Mouse (Mus musculus): ENCODE measurements around the gene Ssr1. TPM values are rescaled to one million over a fixed set of nuclear protein-coding genes. Genes with fewer than 3 reads are reported as not detected.

Ssr1 gene
- polyA plus RNA-seq, 1 experiment: 70.7 TPM

- Histone ChIP-seq H3K79me2 (ENCODE audit: control insufficient read depth, insufficient read depth) (no peaks in the 10 kb centered on the region), H3K4me3 (ENCODE audit: insufficient read depth, poor library complexity, severe bottlenecking) (no peak overlapping the region), H3ac (ENCODE audit: control insufficient read depth, insufficient read length, low read depth) (no peak overlapping the region), H3K79me3 (ENCODE audit: low read depth) (no peaks in the 10 kb centered on the region), H3K27me3 (ENCODE audit: control insufficient read depth, insufficient read depth, insufficient read length) (no peaks in the 10 kb centered on the region), H3K36me3 (ENCODE audit: control insufficient read depth, insufficient read depth) (no peaks in the 10 kb centered on the region)
- no peak for TF ChIP-seq MYOD1 (IDR thresholded peaks at IDR 0.05; ENCODE audit: control insufficient read depth, insufficient read length, low read depth)
- TF ChIP-seq MAX (IDR thresholded peaks at IDR 0.05): no peak
- TF ChIP-seq CTCF (IDR thresholded peaks at IDR 0.05; ENCODE audit: control insufficient read depth, insufficient read depth, insufficient read length): no peak
- TF ChIP-seq FOSL1 (IDR thresholded peaks at IDR 0.05; ENCODE audit: insufficient read depth, low read length, poor library complexity, severe bottlenecking): no peak
- TF ChIP-seq MYOG (IDR thresholded peaks at IDR 0.05; ENCODE audit: control insufficient read depth, extremely low read depth, insufficient read length): no peak
- no peak for TF ChIP-seq USF1 (IDR thresholded peaks at IDR 0.05; ENCODE audit: low read depth)
- TF ChIP-seq CEBPB (IDR thresholded peaks at IDR 0.05; ENCODE audit: low read depth): no peak
Observed at GRCm38 (mm10) chr13:38009721-38010408, 15.8 kb upstream of the Ssr1 start.

GRCm38 (mm10) chr13:38007972-38008371, 14.0 kb upstream of the Ssr1 start:
- no peak for TF ChIP-seq USF1 (IDR thresholded peaks at IDR 0.05; ENCODE audit: low read depth)
- no peak for TF ChIP-seq CEBPB (IDR thresholded peaks at IDR 0.05; ENCODE audit: low read depth)
- TF ChIP-seq MYOG (IDR thresholded peaks at IDR 0.05; ENCODE audit: control insufficient read depth, extremely low read depth, insufficient read length): no peak
- no peak for TF ChIP-seq FOSL1 (IDR thresholded peaks at IDR 0.05; ENCODE audit: insufficient read depth, low read length, poor library complexity, severe bottlenecking)
- TF ChIP-seq MYOD1 (IDR thresholded peaks at IDR 0.05; ENCODE audit: control insufficient read depth, insufficient read length, low read depth): no peak
- H3K4me3 ChIP-seq (ENCODE audit: insufficient read depth, poor library complexity, severe bottlenecking): no peak overlapping the region
- no peaks in the 10 kb centered on the region for H3K36me3 ChIP-seq (ENCODE audit: control insufficient read depth, insufficient read depth)
- no peaks in the 10 kb centered on the region for H3K79me3 ChIP-seq (ENCODE audit: low read depth)
- H3K27me3 ChIP-seq (ENCODE audit: control insufficient read depth, insufficient read depth, insufficient read length): no peaks in the 10 kb centered on the region
- H3K79me2 ChIP-seq (ENCODE audit: control insufficient read depth, insufficient read depth): no peaks in the 10 kb centered on the region
- no peak overlapping the region for H3ac ChIP-seq (ENCODE audit: control insufficient read depth, insufficient read length, low read depth)

- Histone ChIP-seq H3K4me3 (ENCODE audit: insufficient read depth, poor library complexity, severe bottlenecking) (no peak overlapping the region), H3K79me3 (ENCODE audit: low read depth) (no peaks in the 10 kb centered on the region), H3K27me3 (ENCODE audit: control insufficient read depth, insufficient read depth, insufficient read length) (peaks cover 24% of the 10 kb centered on the region), H3ac (ENCODE audit: control insufficient read depth, insufficient read length, low read depth) (no peak overlapping the region), H3K36me3 (ENCODE audit: control insufficient read depth, insufficient read depth) (no peaks in the 10 kb centered on the region), H3K79me2 (ENCODE audit: control insufficient read depth, insufficient read depth) (no peaks in the 10 kb centered on the region)
- TF ChIP-seq USF1 (IDR thresholded peaks at IDR 0.05; ENCODE audit: low read depth) (peak; percentile 62), CEBPB (IDR thresholded peaks at IDR 0.05; ENCODE audit: low read depth) (no peak)
Observed at GRCm38 (mm10) chr13:38002461-38002860, 8.4 kb upstream of the Ssr1 start.

GRCm38 (mm10) chr13:37999713-38000112, 5.7 kb upstream of the Ssr1 start:
- Histone ChIP-seq H3K36me3 (ENCODE audit: control insufficient read depth, insufficient read depth) (no peaks in the 10 kb centered on the region), H3K4me3 (ENCODE audit: insufficient read depth, poor library complexity, severe bottlenecking) (no peak overlapping the region), H3K79me3 (ENCODE audit: low read depth) (no peaks in the 10 kb centered on the region), H3K27me3 (ENCODE audit: control insufficient read depth, insufficient read depth, insufficient read length) (peaks cover 24% of the 10 kb centered on the region), H3ac (ENCODE audit: control insufficient read depth, insufficient read length, low read depth) (no peak overlapping the region), H3K79me2 (ENCODE audit: control insufficient read depth, insufficient read depth) (no peaks in the 10 kb centered on the region)
- TF ChIP-seq CTCF (IDR thresholded peaks at IDR 0.05; ENCODE audit: control insufficient read depth, insufficient read depth, insufficient read length) (no peak), MAX (IDR thresholded peaks at IDR 0.05) (no peak), MYOG (IDR thresholded peaks at IDR 0.05; ENCODE audit: control insufficient read depth, extremely low read depth, insufficient read length) (no peak), CEBPB (IDR thresholded peaks at IDR 0.05; ENCODE audit: low read depth) (no peak), MYOD1 (IDR thresholded peaks at IDR 0.05; ENCODE audit: control insufficient read depth, insufficient read length, low read depth) (no peak), FOSL1 (IDR thresholded peaks at IDR 0.05; ENCODE audit: insufficient read depth, low read length, poor library complexity, severe bottlenecking) (no peak), USF1 (IDR thresholded peaks at IDR 0.05; ENCODE audit: low read depth) (no peak)

GRCm38 (mm10) chr13:37994405-37994749, 360 bp upstream of the Ssr1 start:
- TF ChIP-seq MYOD1 (IDR thresholded peaks at IDR 0.05; ENCODE audit: control insufficient read depth, insufficient read length, low read depth): no peak
- TF ChIP-seq CEBPB (IDR thresholded peaks at IDR 0.05; ENCODE audit: low read depth): no peak
- TF ChIP-seq CTCF (IDR thresholded peaks at IDR 0.05; ENCODE audit: control insufficient read depth, insufficient read depth, insufficient read length): no peak
- no peak for TF ChIP-seq MAX (IDR thresholded peaks at IDR 0.05)
- TF ChIP-seq USF1 (IDR thresholded peaks at IDR 0.05; ENCODE audit: low read depth): no peak
- TF ChIP-seq MYOG (IDR thresholded peaks at IDR 0.05; ENCODE audit: control insufficient read depth, extremely low read depth, insufficient read length): no peak
- TF ChIP-seq FOSL1 (IDR thresholded peaks at IDR 0.05; ENCODE audit: insufficient read depth, low read length, poor library complexity, severe bottlenecking): no peak
- H3K36me3 ChIP-seq (ENCODE audit: control insufficient read depth, insufficient read depth): peaks cover 23% of the 10 kb centered on the region
- H3K79me2 ChIP-seq (ENCODE audit: control insufficient read depth, insufficient read depth): peaks cover 46% of the 10 kb centered on the region
- peaks cover 5% of the 10 kb centered on the region for H3K27me3 ChIP-seq (ENCODE audit: control insufficient read depth, insufficient read depth, insufficient read length)
- no peak overlapping the region for H3K4me3 ChIP-seq (ENCODE audit: insufficient read depth, poor library complexity, severe bottlenecking)
- peak overlapping the region; percentile 30 for H3ac ChIP-seq (ENCODE audit: control insufficient read depth, insufficient read length, low read depth)
- H3K79me3 ChIP-seq (ENCODE audit: low read depth): peaks cover 38% of the 10 kb centered on the region

GRCm38 (mm10) chr13:37993376-37993703, 677 bp downstream of the Ssr1 start:
- Histone ChIP-seq H3K27me3 (ENCODE audit: control insufficient read depth, insufficient read depth, insufficient read length) (peaks cover 4% of the 10 kb centered on the region), H3K79me2 (ENCODE audit: control insufficient read depth, insufficient read depth) (peaks cover 57% of the 10 kb centered on the region), H3K4me3 (ENCODE audit: insufficient read depth, poor library complexity, severe bottlenecking) (peak overlapping the region; percentile 75), H3ac (ENCODE audit: control insufficient read depth, insufficient read length, low read depth) (peak overlapping the region; percentile 88), H3K79me3 (ENCODE audit: low read depth) (peaks cover 39% of the 10 kb centered on the region), H3K36me3 (ENCODE audit: control insufficient read depth, insufficient read depth) (peaks cover 33% of the 10 kb centered on the region)
- no peak for TF ChIP-seq MYOD1 (IDR thresholded peaks at IDR 0.05; ENCODE audit: control insufficient read depth, insufficient read length, low read depth)
- no peak for TF ChIP-seq CTCF (IDR thresholded peaks at IDR 0.05; ENCODE audit: control insufficient read depth, insufficient read depth, insufficient read length)
- no peak for TF ChIP-seq MYOG (IDR thresholded peaks at IDR 0.05; ENCODE audit: control insufficient read depth, extremely low read depth, insufficient read length)
- TF ChIP-seq CEBPB (IDR thresholded peaks at IDR 0.05; ENCODE audit: low read depth): no peak
- no peak for TF ChIP-seq FOSL1 (IDR thresholded peaks at IDR 0.05; ENCODE audit: insufficient read depth, low read length, poor library complexity, severe bottlenecking)
- TF ChIP-seq USF1 (IDR thresholded peaks at IDR 0.05; ENCODE audit: low read depth): no peak
- no peak for TF ChIP-seq MAX (IDR thresholded peaks at IDR 0.05)
